Mouse (Mus musculus): Measurements from ENCODE around the gene Rpl35.

GRCm38 (mm10) chr2:38997386-38998374 lies 7.7 kb downstream of the Rpl35 start, which contains the start of gene Wdr38:
- TF ChIP-seq CTCF (IDR thresholded peaks at IDR 0.05; ENCODE audit: control insufficient read depth, insufficient read depth, insufficient read length) (peak; percentile 92), MAX (IDR thresholded peaks at IDR 0.05) (peak; percentile 94), MYOD1 (IDR thresholded peaks at IDR 0.05; ENCODE audit: control insufficient read depth, insufficient read length, low read depth) (no peak)
